Mouse (Mus musculus): ENCODE results near the gene Crim1. TPM values are rescaled to one million over a fixed set of nuclear protein-coding genes. Genes with fewer than 3 reads are reported as not detected.

The Crim1 gene
- polyA plus RNA-seq, 1 experiment: 7.1 TPM

DNA sequence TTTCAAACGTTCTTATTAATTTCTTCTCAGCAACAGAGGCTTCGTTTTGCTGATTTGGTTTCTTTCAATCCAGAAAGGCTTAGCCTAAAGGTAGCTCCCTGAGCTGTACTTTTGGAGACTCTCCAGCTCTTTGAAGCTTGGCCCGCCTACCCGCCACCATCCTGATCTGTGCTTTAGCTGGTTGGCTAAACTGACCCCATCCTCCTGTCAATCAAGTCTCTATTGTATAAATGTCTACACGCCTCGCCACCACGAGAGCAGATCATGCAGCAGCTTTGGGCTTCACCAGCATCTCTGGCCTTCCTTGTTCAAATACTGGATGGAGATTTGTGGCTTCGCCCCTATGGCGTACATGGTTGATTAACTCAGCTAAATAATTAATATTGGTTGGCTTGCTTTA is 108.2 kb downstream of the Crim1 start:
- H3K79me3 ChIP-seq (ENCODE audit: low read depth): no peaks in the 10 kb centered on the region
- TF ChIP-seq CEBPB (IDR thresholded peaks at IDR 0.05; ENCODE audit: low read depth) (no peak), FOSL1 (IDR thresholded peaks at IDR 0.05; ENCODE audit: insufficient read depth, low read length, poor library complexity, severe bottlenecking) (no peak), MYOD1 (IDR thresholded peaks at IDR 0.05; ENCODE audit: control insufficient read depth, insufficient read length, low read depth) (no peak), CTCF (IDR thresholded peaks at IDR 0.05; ENCODE audit: control insufficient read depth, insufficient read depth, insufficient read length) (no peak), USF1 (IDR thresholded peaks at IDR 0.05; ENCODE audit: low read depth) (no peak), MAX (IDR thresholded peaks at IDR 0.05) (no peak), MYOG (IDR thresholded peaks at IDR 0.05; ENCODE audit: control insufficient read depth, extremely low read depth, insufficient read length) (no peak)
- no peak overlapping the region for H3ac ChIP-seq (ENCODE audit: control insufficient read depth, insufficient read length, low read depth)
- H3K79me2 ChIP-seq (ENCODE audit: control insufficient read depth, insufficient read depth): no peaks in the 10 kb centered on the region
- H3K36me3 ChIP-seq (ENCODE audit: control insufficient read depth, insufficient read depth): peaks cover 3% of the 10 kb centered on the region
- H3K27me3 ChIP-seq (ENCODE audit: control insufficient read depth, insufficient read depth, insufficient read length): no peaks in the 10 kb centered on the region
- no peak overlapping the region for H3K4me3 ChIP-seq (ENCODE audit: insufficient read depth, poor library complexity, severe bottlenecking)

GRCm38 (mm10) chr17:78313006-78313405 is 113.0 kb downstream of the Crim1 start:
- Histone ChIP-seq H3K4me3 (ENCODE audit: insufficient read depth, poor library complexity, severe bottlenecking) (no peak overlapping the region), H3K79me2 (ENCODE audit: control insufficient read depth, insufficient read depth) (no peaks in the 10 kb centered on the region), H3K36me3 (ENCODE audit: control insufficient read depth, insufficient read depth) (peaks cover 3% of the 10 kb centered on the region), H3K27me3 (ENCODE audit: control insufficient read depth, insufficient read depth, insufficient read length) (no peaks in the 10 kb centered on the region), H3ac (ENCODE audit: control insufficient read depth, insufficient read length, low read depth) (no peak overlapping the region), H3K79me3 (ENCODE audit: low read depth) (no peaks in the 10 kb centered on the region)
- no peak for TF ChIP-seq MAX (IDR thresholded peaks at IDR 0.05)
- TF ChIP-seq MYOG (IDR thresholded peaks at IDR 0.05; ENCODE audit: control insufficient read depth, extremely low read depth, insufficient read length): no peak
- TF ChIP-seq CTCF (IDR thresholded peaks at IDR 0.05; ENCODE audit: control insufficient read depth, insufficient read depth, insufficient read length): no peak
- TF ChIP-seq CEBPB (IDR thresholded peaks at IDR 0.05; ENCODE audit: low read depth): no peak
- TF ChIP-seq FOSL1 (IDR thresholded peaks at IDR 0.05; ENCODE audit: insufficient read depth, low read length, poor library complexity, severe bottlenecking): no peak
- TF ChIP-seq USF1 (IDR thresholded peaks at IDR 0.05; ENCODE audit: low read depth): no peak
- TF ChIP-seq MYOD1 (IDR thresholded peaks at IDR 0.05; ENCODE audit: control insufficient read depth, insufficient read length, low read depth): no peak

DNA sequence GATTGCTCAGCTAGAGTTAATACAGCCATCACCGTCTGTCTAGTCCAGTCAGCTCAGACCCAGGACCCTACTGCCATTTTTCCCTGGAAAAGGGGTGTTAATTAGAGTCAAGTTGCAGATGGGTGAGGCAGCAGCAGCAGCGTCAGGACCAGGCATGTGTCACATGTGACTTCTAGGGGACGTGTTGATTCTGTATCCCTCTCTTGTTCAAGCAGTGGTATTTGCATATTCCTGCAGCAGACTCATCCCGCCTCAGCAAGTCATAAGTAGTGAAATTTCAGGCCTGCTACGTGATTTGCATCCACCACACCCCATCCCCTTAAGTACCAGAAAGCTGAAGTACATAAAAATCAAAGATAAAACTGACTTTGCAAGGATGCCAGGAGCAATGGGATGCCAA is 113.6 kb downstream of the Crim1 start:
- H3K36me3 ChIP-seq (ENCODE audit: control insufficient read depth, insufficient read depth): peaks cover 3% of the 10 kb centered on the region
- no peaks in the 10 kb centered on the region for H3K27me3 ChIP-seq (ENCODE audit: control insufficient read depth, insufficient read depth, insufficient read length)
- TF ChIP-seq USF1 (IDR thresholded peaks at IDR 0.05; ENCODE audit: low read depth) (no peak), FOSL1 (IDR thresholded peaks at IDR 0.05; ENCODE audit: insufficient read depth, low read length, poor library complexity, severe bottlenecking) (no peak), MYOD1 (IDR thresholded peaks at IDR 0.05; ENCODE audit: control insufficient read depth, insufficient read length, low read depth) (no peak), CTCF (IDR thresholded peaks at IDR 0.05; ENCODE audit: control insufficient read depth, insufficient read depth, insufficient read length) (no peak), MAX (IDR thresholded peaks at IDR 0.05) (no peak), MYOG (IDR thresholded peaks at IDR 0.05; ENCODE audit: control insufficient read depth, extremely low read depth, insufficient read length) (no peak), CEBPB (IDR thresholded peaks at IDR 0.05; ENCODE audit: low read depth) (no peak)

GRCm38 (mm10) chr17:78315659-78316058 is 115.6 kb downstream of the Crim1 start:
- Histone ChIP-seq H3K36me3 (ENCODE audit: control insufficient read depth, insufficient read depth) (peaks cover 11% of the 10 kb centered on the region), H3K27me3 (ENCODE audit: control insufficient read depth, insufficient read depth, insufficient read length) (no peaks in the 10 kb centered on the region), H3K79me3 (ENCODE audit: low read depth) (no peaks in the 10 kb centered on the region), H3K79me2 (ENCODE audit: control insufficient read depth, insufficient read depth) (no peaks in the 10 kb centered on the region), H3ac (ENCODE audit: control insufficient read depth, insufficient read length, low read depth) (no peak overlapping the region), H3K4me3 (ENCODE audit: insufficient read depth, poor library complexity, severe bottlenecking) (no peak overlapping the region)
- TF ChIP-seq CEBPB (IDR thresholded peaks at IDR 0.05; ENCODE audit: low read depth) (no peak), USF1 (IDR thresholded peaks at IDR 0.05; ENCODE audit: low read depth) (no peak), FOSL1 (IDR thresholded peaks at IDR 0.05; ENCODE audit: insufficient read depth, low read length, poor library complexity, severe bottlenecking) (no peak), MYOD1 (IDR thresholded peaks at IDR 0.05; ENCODE audit: control insufficient read depth, insufficient read length, low read depth) (no peak), CTCF (IDR thresholded peaks at IDR 0.05; ENCODE audit: control insufficient read depth, insufficient read depth, insufficient read length) (no peak), MAX (IDR thresholded peaks at IDR 0.05) (no peak), MYOG (IDR thresholded peaks at IDR 0.05; ENCODE audit: control insufficient read depth, extremely low read depth, insufficient read length) (no peak)

More for the DNA sequence above, 113.6 kb downstream of the Crim1 start:
- Histone ChIP-seq H3K79me2 (ENCODE audit: control insufficient read depth, insufficient read depth) (no peaks in the 10 kb centered on the region), H3K4me3 (ENCODE audit: insufficient read depth, poor library complexity, severe bottlenecking) (no peak overlapping the region), H3K79me3 (ENCODE audit: low read depth) (no peaks in the 10 kb centered on the region), H3ac (ENCODE audit: control insufficient read depth, insufficient read length, low read depth) (no peak overlapping the region)

DNA sequence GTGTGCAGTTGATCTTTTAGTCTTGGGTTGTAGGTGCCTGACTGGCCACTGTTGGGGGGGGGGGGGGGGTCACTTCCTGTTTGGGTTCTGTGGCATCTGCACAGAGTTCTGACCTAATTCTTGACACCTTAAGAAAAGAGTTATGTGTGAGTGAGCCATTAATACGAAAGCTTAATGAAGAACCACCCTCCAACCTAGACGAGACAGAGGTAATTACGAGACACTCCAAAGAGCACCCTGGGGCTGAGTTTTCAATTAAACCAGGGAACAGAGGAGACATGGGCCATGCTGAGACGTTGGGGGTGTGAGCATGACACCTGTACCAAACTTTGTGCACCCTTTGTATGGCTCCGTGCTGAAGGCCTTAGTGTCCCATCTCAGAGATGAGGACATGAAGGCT is 117.3 kb downstream of the Crim1 start:
- TF ChIP-seq FOSL1 (IDR thresholded peaks at IDR 0.05; ENCODE audit: insufficient read depth, low read length, poor library complexity, severe bottlenecking) (no peak), CTCF (IDR thresholded peaks at IDR 0.05; ENCODE audit: control insufficient read depth, insufficient read depth, insufficient read length) (no peak), USF1 (IDR thresholded peaks at IDR 0.05; ENCODE audit: low read depth) (no peak), MAX (IDR thresholded peaks at IDR 0.05) (no peak), MYOG (IDR thresholded peaks at IDR 0.05; ENCODE audit: control insufficient read depth, extremely low read depth, insufficient read length) (no peak), MYOD1 (IDR thresholded peaks at IDR 0.05; ENCODE audit: control insufficient read depth, insufficient read length, low read depth) (no peak), CEBPB (IDR thresholded peaks at IDR 0.05; ENCODE audit: low read depth) (no peak)
- no peak overlapping the region for H3K4me3 ChIP-seq (ENCODE audit: insufficient read depth, poor library complexity, severe bottlenecking)
- no peak overlapping the region for H3ac ChIP-seq (ENCODE audit: control insufficient read depth, insufficient read length, low read depth)
- H3K79me2 ChIP-seq (ENCODE audit: control insufficient read depth, insufficient read depth): no peaks in the 10 kb centered on the region
- no peaks in the 10 kb centered on the region for H3K27me3 ChIP-seq (ENCODE audit: control insufficient read depth, insufficient read depth, insufficient read length)
- peaks cover 11% of the 10 kb centered on the region for H3K36me3 ChIP-seq (ENCODE audit: control insufficient read depth, insufficient read depth)
- no peaks in the 10 kb centered on the region for H3K79me3 ChIP-seq (ENCODE audit: low read depth)

DNA sequence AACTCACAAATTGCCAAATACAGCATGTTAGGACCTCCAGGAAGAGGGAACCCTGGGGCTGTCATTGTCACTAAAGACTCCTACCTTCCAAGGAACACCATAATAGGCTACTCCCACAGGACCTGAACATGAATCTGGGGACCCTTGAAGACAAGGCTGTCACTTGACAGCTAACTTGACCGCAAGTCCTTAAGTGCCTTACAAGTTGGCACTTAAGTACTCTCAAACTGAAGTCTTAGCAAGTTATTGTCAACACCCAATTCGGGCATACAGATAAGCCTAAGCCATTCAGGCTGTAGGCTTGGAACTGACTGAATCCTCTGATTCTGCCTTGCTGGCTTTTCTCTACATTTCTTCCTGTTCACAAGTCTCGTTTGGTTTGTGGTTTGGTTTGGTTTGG is 118.8 kb downstream of the Crim1 start:
- Histone ChIP-seq H3K36me3 (ENCODE audit: control insufficient read depth, insufficient read depth) (peaks cover 8% of the 10 kb centered on the region), H3K4me3 (ENCODE audit: insufficient read depth, poor library complexity, severe bottlenecking) (no peak overlapping the region), H3K79me2 (ENCODE audit: control insufficient read depth, insufficient read depth) (no peaks in the 10 kb centered on the region), H3K79me3 (ENCODE audit: low read depth) (no peaks in the 10 kb centered on the region), H3K27me3 (ENCODE audit: control insufficient read depth, insufficient read depth, insufficient read length) (no peaks in the 10 kb centered on the region), H3ac (ENCODE audit: control insufficient read depth, insufficient read length, low read depth) (no peak overlapping the region)
- TF ChIP-seq FOSL1 (IDR thresholded peaks at IDR 0.05; ENCODE audit: insufficient read depth, low read length, poor library complexity, severe bottlenecking) (no peak), MYOG (IDR thresholded peaks at IDR 0.05; ENCODE audit: control insufficient read depth, extremely low read depth, insufficient read length) (no peak), USF1 (IDR thresholded peaks at IDR 0.05; ENCODE audit: low read depth) (no peak), CTCF (IDR thresholded peaks at IDR 0.05; ENCODE audit: control insufficient read depth, insufficient read depth, insufficient read length) (no peak), MAX (IDR thresholded peaks at IDR 0.05) (no peak), MYOD1 (IDR thresholded peaks at IDR 0.05; ENCODE audit: control insufficient read depth, insufficient read length, low read depth) (no peak), CEBPB (IDR thresholded peaks at IDR 0.05; ENCODE audit: low read depth) (no peak)

Measured in C2C12 (cell line).